Mouse (Mus musculus) CH12.LX (cell line): ENCODE results near the gene Mpv17. TPM values are rescaled to one million over a fixed set of nuclear protein-coding genes. Genes with fewer than 3 reads are reported as not detected.

Source experiments
- DNase-seq: peaks from one replicate; pipeline ENCODE4 v3.0.0-alpha.2; 2013; ENCODE audit errors: extremely low read depth
- H3K27ac ChIP-seq: 2 replicates; pipeline ENCODE4 v1.5.1; 2012; ENCODE audit warnings: low read depth, mild to moderate bottlenecking, control low read depth, moderate library complexity; ENCODE audit not compliant: insufficient read depth
- H3K27me3 ChIP-seq: replicated peaks from 2 replicates; pipeline ENCODE3; 2012; ENCODE audit warnings: inconsistent platforms
- H3K36me3 ChIP-seq, 2 experiments: replicated peaks in 1 of 2; 2 replicates each; pipeline versions ENCODE3 to v1.6.1; 2012; ENCODE audit warnings: inconsistent platforms in 1 of 2, low read length in 1 of 2, mild to moderate bottlenecking in 1 of 2, mixed read lengths in 1 of 2, moderate library complexity in 1 of 2; ENCODE audit not compliant: control insufficient read depth in 1 of 2, insufficient read depth in 1 of 2
- H3K4me1 ChIP-seq, 2 experiments: 2 replicates each; pipeline ENCODE4 v1.6.1; 2012; ENCODE audit warnings: inconsistent platforms in 1 of 2, moderate library complexity in 1 of 2; ENCODE audit not compliant: insufficient read depth in 2 of 2, control insufficient read depth in 1 of 2
- H3K4me2 ChIP-seq: 2 replicates; pipeline ENCODE4 v1.6.1; 2012; ENCODE audit warnings: low read depth, mild to moderate bottlenecking, control low read depth; ENCODE audit not compliant: poor library complexity, insufficient read depth, severe bottlenecking
- H3K4me3 ChIP-seq, 3 experiments: fragments of 150-350 bp in 1 of 3; sonication (generic) in 1 of 3; replicated peaks in 1 of 3; 2 replicates each; pipeline versions ENCODE3 to v1.5.1; 2011 to 2012; ENCODE audit warnings: low read depth in 2 of 3, low read length in 2 of 3, mild to moderate bottlenecking in 2 of 3, moderate library complexity in 2 of 3, control low read depth in 1 of 3, improper control_type of control experiment in 1 of 3, inconsistent platforms in 1 of 3, mixed read lengths in 1 of 3; ENCODE audit not compliant: poor library complexity in 1 of 3
- H3K79me2 ChIP-seq: replicated peaks from 2 replicates; pipeline ENCODE4 v1.6.1; 2012; ENCODE audit warnings: mild to moderate bottlenecking, moderate library complexity; ENCODE audit not compliant: control insufficient read depth, poor library complexity, insufficient read depth, severe bottlenecking; ENCODE audit errors: extremely low read depth
- H3K9ac ChIP-seq: 2 replicates; pipeline ENCODE4 v1.6.1; 2012; ENCODE audit warnings: low read depth, mild to moderate bottlenecking, control low read depth, moderate library complexity; ENCODE audit not compliant: insufficient read depth
- H3K9me3 ChIP-seq: replicated peaks from 2 replicates; pipeline ENCODE3; 2012; ENCODE audit warnings: low read length, inconsistent platforms, mixed read lengths
- BHLHE40 ChIP-seq: IDR thresholded peaks from 2 replicates; pipeline ENCODE4 v1.6.1; 2011; ENCODE audit warnings: mild to moderate bottlenecking, low read depth, low read length, improper control_type of control experiment
- CHD2 ChIP-seq: IDR thresholded peaks from 2 replicates; pipeline ENCODE4 v1.6.1; 2011; ENCODE audit warnings: low read length, improper control_type of control experiment
- ELF1 ChIP-seq: IDR thresholded peaks from 2 replicates; pipeline ENCODE4 v1.6.1; 2014; ENCODE audit warnings: low read depth, mild to moderate bottlenecking, inconsistent platforms, low read length, improper control_type of control experiment
- GABPA ChIP-seq: IDR thresholded peaks from 2 replicates; pipeline ENCODE4 v1.6.1; 2012; ENCODE audit warnings: low read depth, low read length, improper control_type of control experiment, inconsistent platforms; ENCODE audit not compliant: insufficient replicate concordance
- HCFC1 ChIP-seq: IDR thresholded peaks from 2 replicates; pipeline ENCODE4 v1.6.1; 2012; ENCODE audit warnings: low read depth, mild to moderate bottlenecking, inconsistent platforms, low read length, improper control_type of control experiment
- JUN ChIP-seq: IDR thresholded peaks from 2 replicates; pipeline ENCODE4 v1.6.1; 2011; ENCODE audit warnings: low read depth, mild to moderate bottlenecking, low read length, improper control_type of control experiment, moderate library complexity; ENCODE audit not compliant: insufficient read depth
- KAT2A ChIP-seq: IDR thresholded peaks from 2 replicates; pipeline ENCODE4 v1.6.1; 2012; ENCODE audit warnings: low read length, improper control_type of control experiment, inconsistent platforms; ENCODE audit not compliant: insufficient replicate concordance
- MAFK ChIP-seq: IDR thresholded peaks from 2 replicates; pipeline ENCODE4 v1.6.1; 2011; ENCODE audit warnings: low read length, improper control_type of control experiment; ENCODE audit not compliant: insufficient replicate concordance
- MEF2A ChIP-seq: IDR thresholded peaks from 2 replicates; pipeline ENCODE4 v1.6.1; 2014; ENCODE audit warnings: low read depth, mild to moderate bottlenecking, inconsistent platforms, low read length, improper control_type of control experiment, borderline replicate concordance
- MXI1 ChIP-seq: IDR thresholded peaks from 2 replicates; pipeline ENCODE4 v1.6.1; 2011; ENCODE audit warnings: mild to moderate bottlenecking, low read depth, low read length, improper control_type of control experiment
- NRF1 ChIP-seq: IDR thresholded peaks from 2 replicates; pipeline ENCODE4 v1.6.1; 2014; ENCODE audit warnings: low read depth, mild to moderate bottlenecking, inconsistent platforms, low read length, improper control_type of control experiment, moderate library complexity
- POLR2A ChIP-seq: IDR thresholded peaks from 2 replicates; pipeline ENCODE4 v1.6.1; 2011; ENCODE audit warnings: low read depth, mild to moderate bottlenecking, improper control_type of control experiment, low read length
- RAD21 ChIP-seq: IDR thresholded peaks from 2 replicates; pipeline ENCODE4 v1.6.1; 2011; ENCODE audit warnings: low read depth, mild to moderate bottlenecking, low read length, improper control_type of control experiment, moderate library complexity
- RCOR1 ChIP-seq: conservative IDR thresholded peaks from 2 replicates; pipeline ENCODE4 v1.6.1; 2012; ENCODE audit warnings: low read depth, mild to moderate bottlenecking, inconsistent platforms, low read length, improper control_type of control experiment
- SIN3A ChIP-seq: IDR thresholded peaks from 2 replicates; pipeline ENCODE4 v1.6.1; 2012; ENCODE audit warnings: low read length, improper control_type of control experiment, inconsistent platforms
- SMC3 ChIP-seq: IDR thresholded peaks from 2 replicates; pipeline ENCODE4 v1.6.1; 2011; ENCODE audit warnings: low read depth, low read length, improper control_type of control experiment
- TBP ChIP-seq: conservative IDR thresholded peaks from 2 replicates; pipeline ENCODE4 v1.6.1; 2011; ENCODE audit warnings: low read depth, low read length, improper control_type of control experiment
- TCF12 ChIP-seq: IDR thresholded peaks from 2 replicates; pipeline ENCODE4 v1.6.1; 2014; ENCODE audit warnings: low read depth, mild to moderate bottlenecking, inconsistent platforms, low read length, improper control_type of control experiment
- ZC3H11A ChIP-seq: IDR thresholded peaks from 2 replicates; pipeline ENCODE4 v1.6.1; 2012; ENCODE audit warnings: low read depth, mild to moderate bottlenecking, inconsistent platforms, low read length, improper control_type of control experiment
- ZKSCAN1 ChIP-seq: IDR thresholded peaks from 2 replicates; pipeline ENCODE4 v1.6.1; 2012; ENCODE audit warnings: low read depth, inconsistent platforms, low read length, improper control_type of control experiment, borderline replicate concordance
- ZMIZ1 ChIP-seq: IDR thresholded peaks from 2 replicates; pipeline ENCODE4 v1.6.1; 2012; ENCODE audit warnings: low read depth, mild to moderate bottlenecking, inconsistent platforms, low read length, improper control_type of control experiment
- ZNF384 ChIP-seq: IDR thresholded peaks from 2 replicates; pipeline ENCODE4 v1.6.1; 2012; ENCODE audit warnings: low read depth, low read length, improper control_type of control experiment, inconsistent platforms
- dilution Hi-C: fragments of 300-500 bp; cut with MboI; formaldehyde crosslinking; loops from 2 replicates; pipeline ENCODE4 v1.14.3; 2020; ENCODE audit warnings: low sequenced_read_pairs; ENCODE audit not compliant: extremely low pct_unique_long_range_greater_than_20kb, extremely low pct_ligation_motif_present
- in situ Hi-C: fragments of 300-500 bp; cut with MboI; formaldehyde crosslinking; loops from 3 replicates; pipeline ENCODE4 v1.14.3; 2019; ENCODE audit warnings: low sequenced_read_pairs, low pct_ligation_motif_present, low pct_unique_long_range_greater_than_20kb, mixed read lengths
- polyA plus RNA-seq: library from polyadenylated mRNA; unstranded; fragments of >175 nt; gene quantifications from 2 replicates; pipeline ENCODE4 v1.2.1, GENCODE M21; 2012; ENCODE audit warnings: low read depth; ENCODE audit not compliant: insufficient read length
- total RNA-seq, 2 experiments: library from RNA; depleted of rRNA; stranded (reverse); fragments of 300-350 nt in 1 of 2; fragments of >200 nt in 1 of 2; gene quantifications; 2 replicates each; pipeline ENCODE4 v1.2.3; 2012 to 2014

The Mpv17 gene
- total and polyA plus RNA-seq, 3 experiments, result 24.0 to 37.6 (median 32.8) TPM

DNA sequence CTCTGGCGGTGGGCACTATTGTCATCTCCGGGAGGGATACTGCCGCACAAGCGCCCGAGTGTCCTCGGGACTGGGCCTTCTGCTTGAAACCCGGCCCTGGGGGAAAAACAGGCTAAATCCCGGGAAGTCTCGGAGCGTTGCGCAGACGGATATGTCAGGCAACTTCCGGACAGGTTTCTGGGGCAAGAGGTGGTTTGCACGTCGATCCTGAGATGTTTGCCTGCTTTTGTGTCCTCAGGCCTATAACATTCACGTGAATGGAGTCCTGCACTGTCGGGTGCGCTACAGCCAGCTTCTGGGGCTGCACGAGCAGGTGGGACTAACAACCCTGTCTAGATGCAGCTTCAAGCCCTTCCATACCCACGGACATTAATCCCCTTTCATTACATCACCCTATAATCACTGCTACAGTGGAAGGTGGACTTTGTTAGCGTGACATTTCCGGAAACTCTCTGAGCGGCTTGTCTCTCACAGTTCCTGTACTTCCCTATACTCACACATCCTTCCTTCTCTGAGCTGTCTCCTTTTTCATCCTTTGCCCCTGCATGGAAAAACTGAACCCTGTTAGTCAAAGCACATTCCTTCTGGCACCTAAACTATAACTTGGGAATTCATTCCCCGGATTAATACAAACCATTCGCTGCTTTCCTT is 39.7 kb upstream of the Mpv17 start:
- dilution Hi-C loops, result no loop called here
- TF ChIP-seq BHLHE40 (peak; percentile 24; the same call in 1 of the 2 replicates), POLR2A (no peak), MAFK (no peak), ZMIZ1 (0 out of 2 replicates have a peak, but pooled peaks have one; percentile 33), SMC3 (no peak), GABPA (no peak), TBP (no peak), SIN3A (peak; percentile 55; the same call in 1 of the 2 replicates), HCFC1 (peak; percentile 35), JUN (no peak), NRF1 (no peak), MEF2A (no peak), CHD2 (no peak), RAD21 (no peak), RCOR1 (0 out of 2 replicates have a peak, but pooled peaks have one; percentile 38), ZNF384 (no peak), KAT2A (no peak), TCF12 (no peak), ZC3H11A (no peak), ELF1 (peak; percentile 32; the same call in 1 of the 2 replicates), MXI1 (peak; percentile 46; the same call in 1 of the 2 replicates), ZKSCAN1 (no peak)
- no peak for DNase-seq
- H3K4me1 ChIP-seq, result peaks cover 2 to 29% of the 10 kb centered on the region in 2 experiments; a peak in 3 of 4 replicates
- H3K36me3 ChIP-seq, result peaks cover 58 to 69% of the 10 kb centered on the region in 2 experiments
- peaks cover 27% of the 10 kb centered on the region for H3K79me2 ChIP-seq
- peak overlapping the region; percentile 83 to 96 (median 88) for H3K4me3 ChIP-seq
- in situ Hi-C loops, result no loop called here
- no peaks in the 10 kb centered on the region for H3K9me3 ChIP-seq
- H3K9ac ChIP-seq, result peak overlapping the region; percentile 89
- H3K27ac ChIP-seq, result peak overlapping the region; percentile 82
- H3K4me2 ChIP-seq, result peak overlapping the region; percentile 84; the same call in 1 of the 2 replicates
- no peaks in the 10 kb centered on the region for H3K27me3 ChIP-seq
